In genomic region chr5:122786035-122786819, GRCm38 (mm10) we compare ENCODE assay signal across 13 mouse cellular contexts. TPM values are rescaled to one million over a fixed set of nuclear protein-coding genes. Genes with fewer than 3 reads are reported as not detected.
DNase-seq lines count a peak whose midpoint lies in the region; ATAC-seq and TF ChIP-seq lines count a peak whose summit lies in the region.
"Had no signal": no experiment of that assay in that cellular context is flagged by ENCODE, and none has a peak within 500 bp of the region (broad histone marks: within the 10 kb centered on the region; RNA-seq: fewer than 3 reads in every experiment).

No protein-coding gene starts in this region.

- no peak overlapping the region for H3K9ac ChIP-seq in forebrain, embryonic 15.5 days (replicated peaks)
- no peak overlapping the region for H3K9ac ChIP-seq in limb, embryonic 15.5 days
- H3K9ac ChIP-seq: heart, embryonic 12.5 days had no signal

- no peaks in the 10 kb centered on the region for H3K9me3 ChIP-seq in forebrain, embryonic 15.5 days
- H3K9me3 ChIP-seq in forebrain, embryonic 10.5 days: no peaks in the 10 kb centered on the region
- no peaks in the 10 kb centered on the region for H3K9me3 ChIP-seq in limb, embryonic 15.5 days
- H3K9me3 ChIP-seq: G1E; heart, embryonic 12.5 days had no signal

- H3K4me3 ChIP-seq in forebrain, embryonic 15.5 days: no peak overlapping the region
- no peak overlapping the region for H3K4me3 ChIP-seq in forebrain, embryonic 10.5 days
- H3K4me3 ChIP-seq in cortical plate, adult 2 months (ENCODE audit: insufficient read depth, low read length): no peak overlapping the region
- no peak overlapping the region for H3K4me3 ChIP-seq in limb, embryonic 15.5 days
- H3K4me3 ChIP-seq: heart, embryonic 12.5 days had no signal

- H3K36me3 ChIP-seq in forebrain, embryonic 15.5 days: peaks cover 42% of the 10 kb centered on the region
- H3K36me3 ChIP-seq in forebrain, embryonic 10.5 days (replicated peaks): peaks cover 62% of the 10 kb centered on the region
- peaks cover 43% of the 10 kb centered on the region for H3K36me3 ChIP-seq in limb, embryonic 15.5 days

- 55% methylated on average over 12 of the region's 12 CpGs for WGBS in forebrain, embryonic 15.5 days
- 79% methylated on average over 12 of the region's 12 CpGs for WGBS in forebrain, embryonic 10.5 days
- 44% methylated on average over 12 of the region's 12 CpGs for WGBS in limb, embryonic 15.5 days

- peaks cover 13% of the 10 kb centered on the region; the same call in 1 of the 2 replicates for H3K4me1 ChIP-seq in forebrain, embryonic 15.5 days
- peaks cover 5% of the 10 kb centered on the region for H3K4me1 ChIP-seq in forebrain, embryonic 10.5 days
- peaks cover 6% of the 10 kb centered on the region; the same call in 1 of the 2 replicates for H3K4me1 ChIP-seq in cortical plate, adult 2 months (ENCODE audit: control insufficient read depth, insufficient read depth, low read length)
- peaks cover 4% of the 10 kb centered on the region for H3K4me1 ChIP-seq in limb, embryonic 15.5 days
- H3K4me1 ChIP-seq: heart, embryonic 12.5 days had no signal

- no peak for TF ChIP-seq CTCF in cortical plate, adult 2 months (IDR thresholded peaks at IDR 0.05; ENCODE audit: extremely low read depth, insufficient read depth, low read length)

- peak overlapping the region; percentile 60; the same call in 1 of the 2 replicates for H3K27ac ChIP-seq in forebrain, embryonic 15.5 days (replicated peaks)
- H3K27ac ChIP-seq in forebrain, embryonic 10.5 days: no peak overlapping the region
- H3K27ac ChIP-seq in cortical plate, adult 2 months (ENCODE audit: insufficient read depth, low read length): 0 out of 2 replicates have a peak overlapping the region, but pooled peaks have one; percentile 1
- peak overlapping the region; percentile 70 for H3K27ac ChIP-seq in limb, embryonic 15.5 days

- H3K27me3 ChIP-seq in forebrain, embryonic 15.5 days: no peaks in the 10 kb centered on the region
- H3K27me3 ChIP-seq in forebrain, embryonic 10.5 days (ENCODE audit: poor library complexity, severe bottlenecking): no peaks in the 10 kb centered on the region
- no peaks in the 10 kb centered on the region for H3K27me3 ChIP-seq in limb, embryonic 15.5 days
- H3K27me3 ChIP-seq: heart, embryonic 12.5 days had no signal

- TF ChIP-seq POLR2A in cortical plate, adult 2 months (IDR thresholded peaks at IDR 0.05; ENCODE audit: extremely low read depth, insufficient read depth, low read length): no peak; the same call in 1 of the 2 replicates

- H3K4me2 ChIP-seq in forebrain, embryonic 15.5 days (replicated peaks): no peak overlapping the region
- H3K4me2 ChIP-seq in limb, embryonic 15.5 days: no peak overlapping the region
- H3K4me2 ChIP-seq: heart, embryonic 12.5 days had no signal

- DNase-seq in forebrain, embryonic 10.5 days (ENCODE audit: extremely low spot score, low spot score): no peak
- DNase-seq in layer of hippocampus, postnatal 14 days (ENCODE audit: low spot score in 2 of 2): peak; percentile 11 to 56
- DNase-seq in layer of hippocampus, postnatal 36 days: no peak
- no peak for DNase-seq in embryo, embryonic 10.5 days (ENCODE audit: low spot score)
- no peak for DNase-seq in retina, embryonic 14.5 days (ENCODE audit: low spot score)
- DNase-seq: cerebellum, postnatal 25 days; kidney, postnatal 25 days; left cerebral cortex, postnatal 4 days had no signal

- no peak for ATAC-seq in forebrain, embryonic 15.5 days (replicated peaks)
- ATAC-seq in limb, embryonic 15.5 days (ENCODE audit: insufficient number of reproducible peaks, low FRiP score, low TSS enrichment, low read depth): no peak

RNA-seq across cellular contexts. Expression of gene Camkk2, which starts 7.0 kb away (rescaled TPM):
- 62.1 and 62.9 TPM in 2 replicates for polyA plus RNA-seq in forebrain, embryonic 15.5 days (2015; fragmentation: Nextera tagmentation; extraction: Ambion mirVana)
- 22.6 and 24.1 TPM in 2 replicates for polyA plus RNA-seq in forebrain, embryonic 10.5 days (2016; fragmentation: Nextera tagmentation; extraction: Ambion mirVana)
- 100 to 1,000 TPM; 116 to 120 TPM for total RNA-seq in layer of hippocampus, postnatal 14 days (2021)
- total RNA-seq in layer of hippocampus, postnatal 36 days (2021): 100 to 1,000 TPM; 108 to 109 TPM
- polyA plus RNA-seq in cortical plate, adult 2 months (2012; rRNA removed): 274 and 276 TPM in 2 replicates
- polyA plus RNA-seq in limb, embryonic 15.5 days (2015; fragmentation: Nextera tagmentation; extraction: Ambion mirVana): 35.5 and 37.9 TPM in 2 replicates

RNA-seq across cellular contexts. Expression of gene Anapc5, which starts 34.9 kb away (rescaled TPM):
- 538 and 543 TPM in 2 replicates for polyA plus RNA-seq in forebrain, embryonic 15.5 days (2015; fragmentation: Nextera tagmentation; extraction: Ambion mirVana)
- polyA plus RNA-seq in forebrain, embryonic 10.5 days (2016; fragmentation: Nextera tagmentation; extraction: Ambion mirVana): 510 and 525 TPM in 2 replicates
- 100 to 1,000 TPM; 215 to 219 TPM for total RNA-seq in layer of hippocampus, postnatal 14 days (2021)
- total RNA-seq in layer of hippocampus, postnatal 36 days (2021): 100 to 1,000 TPM; 193 to 202 TPM
- 420 and 467 TPM in 2 replicates for polyA plus RNA-seq in cortical plate, adult 2 months (2012; rRNA removed)
- polyA plus RNA-seq in limb, embryonic 15.5 days (2015; fragmentation: Nextera tagmentation; extraction: Ambion mirVana): 413 and 425 TPM in 2 replicates

Comparison
In these comparisons a context has a peak if more than half of its experiments do, and no peak if none do; other contexts are left out.
1. DNase-seq: peak in layer of hippocampus, postnatal 14 days (2 of 2); none in forebrain, embryonic 10.5 days (single experiment), layer of hippocampus, postnatal 36 days (0 of 2), embryo, embryonic 10.5 days (single experiment) and retina, embryonic 14.5 days (single experiment).